Mouse (Mus musculus) thymus, postnatal 25 days (tissue): ENCODE data around the gene Pcid2.
"Not testable (repeated sequence)": the region's sequence is repeated elsewhere in the genome, so short reads cannot be mapped to it uniquely, and the experiment has no call there.

Source experiments
- DNase-seq: peaks from one replicate; pipeline ENCODE4 v3.0.0; 2022

The Pcid2 gene

DNA sequence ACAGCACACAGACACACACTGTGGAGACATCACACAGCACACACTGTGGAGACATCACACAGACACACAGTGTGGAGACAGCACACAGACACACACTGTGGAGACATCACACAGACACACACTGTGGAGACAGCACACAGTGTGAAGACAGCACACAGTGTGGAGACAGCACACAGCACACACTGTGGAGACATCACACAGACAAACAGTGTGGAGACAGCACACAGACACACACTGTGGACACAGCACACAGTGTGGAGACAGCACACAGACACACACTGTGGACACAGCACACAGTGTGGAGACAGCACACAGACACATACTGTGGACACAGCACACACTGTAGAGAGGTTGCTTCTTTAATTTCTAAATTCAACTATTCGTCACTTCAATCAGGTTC is 29.7 kb downstream of the Pcid2 start:
- DNase-seq, result not testable (repeated sequence)

DNA sequence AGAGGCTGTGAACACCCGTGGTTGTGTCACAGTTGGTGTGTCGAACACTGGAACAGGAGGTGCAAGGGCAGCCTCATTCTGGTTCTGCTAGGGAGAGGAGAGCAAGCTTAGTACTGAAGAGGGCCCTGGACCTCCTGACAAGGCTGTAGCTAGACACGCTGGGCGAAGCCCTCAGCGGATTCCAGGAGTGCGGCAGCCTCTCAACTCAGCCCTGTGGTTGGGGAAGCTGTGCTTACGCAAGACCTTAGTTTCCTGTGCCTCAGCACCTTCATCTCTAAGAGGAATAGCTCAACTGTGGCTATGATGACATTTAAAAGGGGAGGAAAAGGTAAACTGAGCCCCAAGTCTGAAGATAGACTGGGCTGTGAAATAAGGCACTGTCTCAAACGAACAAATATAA is 30.2 kb downstream of the Pcid2 start:
- DNase-seq, result no peak

DNA sequence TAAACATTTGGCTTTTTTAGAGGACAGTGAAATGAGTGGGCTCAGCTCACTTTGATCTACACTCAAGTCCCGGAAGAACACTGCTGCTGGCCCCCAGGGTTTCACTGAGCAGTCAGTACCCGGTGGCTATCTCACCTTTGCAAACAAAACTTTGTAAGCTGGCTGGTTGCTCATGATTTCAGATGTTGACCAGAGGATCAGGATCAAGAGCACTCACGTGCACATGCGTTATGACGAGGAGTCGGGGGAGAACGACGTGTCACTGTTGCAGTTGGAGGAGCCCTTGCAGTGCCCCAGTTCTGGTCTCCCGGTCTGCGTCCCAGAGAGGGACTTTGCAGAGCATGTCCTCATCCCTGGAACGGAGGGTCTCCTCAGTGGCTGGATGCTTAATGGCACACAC is 32.0 kb downstream of the Pcid2 start:
- no peak for DNase-seq

DNA sequence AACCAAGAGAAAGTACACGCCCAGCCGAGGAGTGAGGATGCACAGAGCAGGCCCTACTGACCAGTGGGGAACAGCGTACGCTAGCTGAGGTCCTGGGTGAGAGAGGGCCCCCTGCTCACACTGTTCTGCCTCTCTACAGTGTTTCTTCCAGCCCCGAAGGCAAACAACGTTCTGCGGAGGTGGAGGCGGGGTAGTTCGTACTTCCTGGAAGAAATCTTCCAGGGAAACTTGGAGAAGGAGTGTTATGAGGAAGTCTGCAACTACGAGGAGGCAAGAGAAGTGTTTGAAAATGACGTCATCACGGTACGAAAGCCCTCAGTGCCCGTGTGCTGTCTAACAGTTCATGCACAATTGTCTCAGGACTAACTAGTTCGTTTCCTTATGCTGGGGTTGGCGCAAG is 42.1 kb downstream of the Pcid2 start:
- no peak for DNase-seq

DNA sequence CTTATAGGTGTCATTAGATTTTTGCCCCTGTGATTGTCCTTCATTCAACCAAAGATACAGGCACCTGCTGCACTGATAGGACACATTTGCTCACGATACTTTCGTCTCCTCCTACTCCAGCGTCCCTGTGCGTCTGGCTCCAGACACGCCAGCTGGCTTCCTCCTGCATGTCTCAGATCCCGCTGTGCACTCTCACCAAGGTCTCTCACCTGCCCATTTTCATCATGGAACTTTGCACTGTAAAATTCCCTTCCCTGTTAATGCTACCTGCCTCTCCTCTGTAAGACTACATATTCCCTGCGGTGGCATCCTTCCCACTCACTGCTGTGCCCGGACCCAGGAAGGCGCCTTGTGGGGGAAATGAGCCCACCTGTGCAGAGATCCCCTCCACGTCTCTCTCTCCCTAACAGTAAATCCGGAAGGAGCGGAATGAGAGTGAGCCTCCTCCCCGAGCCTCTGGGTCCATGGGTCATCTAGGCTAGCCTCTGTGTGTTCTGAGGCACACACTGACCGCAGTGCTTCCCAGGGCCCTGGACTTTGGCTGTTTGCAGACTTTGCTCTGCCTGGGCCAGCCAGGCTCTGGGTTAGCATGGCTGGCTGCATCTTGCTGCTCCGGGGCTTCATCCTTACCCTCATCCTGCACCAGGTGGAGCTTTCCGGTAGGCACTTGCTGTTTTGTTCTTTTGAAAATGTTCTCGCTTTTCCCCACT is 44.7 kb downstream of the Pcid2 start, which contains the start of gene Proz:
Gene Proz, plus strand, starts transcription at position 474 of the 710 bp plus-strand sequence.
- DNase-seq, result no peak

DNA sequence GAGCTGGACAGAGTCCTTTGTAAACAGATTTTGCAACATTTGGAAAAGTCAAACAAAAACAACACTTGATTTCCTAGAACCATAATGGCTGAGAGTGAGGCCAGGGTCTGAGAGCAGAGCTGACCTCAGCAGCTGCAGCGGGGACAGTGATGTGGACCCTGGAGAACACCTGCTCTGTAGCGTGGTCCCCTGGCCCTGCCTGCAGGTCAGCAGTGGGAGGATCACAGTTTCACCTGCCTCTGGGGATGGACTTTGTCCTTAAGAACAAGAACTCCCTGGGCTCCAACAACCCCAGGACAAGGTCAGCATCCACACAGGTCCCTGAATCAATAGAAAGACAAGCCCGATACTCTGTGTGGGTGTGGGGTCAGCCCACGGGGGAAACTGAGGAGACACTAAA is 47.9 kb downstream of the Pcid2 start:
- no peak for DNase-seq

DNA sequence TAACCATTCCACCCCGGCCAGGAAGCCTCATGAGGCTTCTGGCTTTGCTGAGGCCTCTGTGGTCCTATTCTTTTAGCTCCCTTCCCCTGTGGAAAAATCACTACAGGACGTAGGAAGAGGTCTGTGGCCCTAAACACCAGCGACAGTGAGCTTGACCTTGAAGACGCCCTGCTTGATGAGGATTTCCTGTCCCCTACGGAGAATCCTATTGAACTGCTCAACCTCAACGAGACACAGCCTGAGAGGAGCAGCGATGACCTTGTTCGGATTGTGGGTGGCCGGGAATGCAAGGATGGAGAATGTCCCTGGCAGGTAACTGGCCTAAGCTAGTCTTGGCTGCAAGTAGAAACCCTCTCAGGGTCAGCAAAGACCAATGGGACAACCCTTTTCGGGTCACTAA is 54.7 kb downstream of the Pcid2 start:
- no peak for DNase-seq

DNA sequence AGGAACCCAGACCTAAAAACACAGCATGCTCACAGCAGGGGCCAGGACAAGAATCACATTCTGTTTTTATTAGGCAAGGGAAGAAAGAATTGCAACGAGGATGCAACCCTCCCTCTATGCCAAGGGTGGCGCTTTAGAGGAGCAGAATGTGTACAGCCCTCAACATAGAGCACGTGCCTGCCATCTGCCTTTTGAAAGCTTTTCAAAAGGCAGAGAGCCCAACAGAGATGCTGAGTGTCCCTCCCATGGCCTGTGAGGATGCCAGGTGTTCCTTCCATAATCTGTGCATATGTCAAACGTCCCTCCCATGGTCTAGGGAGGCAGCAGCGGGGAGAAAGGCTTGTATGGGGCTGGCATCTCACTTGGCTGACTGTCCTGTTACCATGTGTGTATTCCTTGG is 57.6 kb downstream of the Pcid2 start:
- DNase-seq, result no peak

DNA sequence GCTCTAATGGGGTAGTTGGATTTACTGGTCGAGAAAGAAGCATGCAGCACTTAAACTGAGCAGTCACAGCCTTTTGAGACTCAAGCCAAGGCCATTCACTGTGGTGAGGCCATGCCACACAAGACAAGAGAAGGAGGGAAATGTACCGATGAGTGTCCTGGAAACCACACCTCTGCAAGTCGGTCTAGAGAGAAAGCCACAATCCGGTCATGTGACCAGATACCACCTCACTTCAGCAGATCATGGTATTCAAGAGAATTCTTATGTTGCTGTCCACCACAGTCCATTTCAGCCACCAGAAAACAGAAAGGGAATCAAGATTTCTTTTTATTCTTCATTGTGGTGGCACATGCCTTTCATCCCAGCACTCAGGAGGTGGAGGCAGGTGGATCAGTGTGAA is 63.8 kb downstream of the Pcid2 start:
- no peak for DNase-seq

DNA sequence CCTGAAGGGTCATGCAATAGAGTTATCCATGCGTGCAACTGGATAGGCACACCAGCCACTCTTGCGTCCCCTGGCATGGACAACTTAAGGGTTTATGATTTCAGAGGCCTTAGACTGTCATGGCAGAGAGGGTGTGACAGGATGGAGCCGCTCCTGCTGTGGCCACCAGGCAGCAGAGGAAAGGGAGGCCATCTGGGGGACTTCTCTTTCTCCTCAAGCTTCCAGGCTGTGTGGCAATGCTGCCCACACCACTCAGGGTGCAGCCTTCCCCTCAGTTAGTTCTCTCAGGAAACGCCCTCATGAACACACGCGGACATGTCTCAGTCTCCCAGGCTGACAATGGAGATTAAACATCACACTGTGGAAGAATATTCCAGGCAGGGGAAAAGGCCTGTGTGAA is 66.2 kb downstream of the Pcid2 start:
- DNase-seq, result no peak

DNA sequence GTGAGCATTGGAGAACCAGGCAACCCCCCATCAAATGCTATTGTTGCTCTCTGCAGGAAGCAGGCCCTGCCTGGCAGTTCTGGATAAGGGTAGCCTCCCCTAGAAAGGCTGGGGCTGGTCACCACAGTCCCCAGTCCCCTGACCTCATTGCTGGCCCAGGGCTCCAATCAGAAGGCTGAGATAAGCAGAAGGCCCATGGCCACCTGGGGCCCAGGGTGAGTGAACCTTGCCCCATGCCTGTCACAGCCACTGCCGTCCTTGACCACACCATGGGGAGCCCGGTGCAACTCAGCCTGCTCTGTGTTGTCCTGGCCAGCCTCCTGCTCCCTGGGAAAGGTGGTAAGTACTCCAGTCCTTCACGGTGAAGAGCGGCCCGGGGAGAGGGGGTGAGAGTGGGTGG is 67.7 kb downstream of the Pcid2 start:
- DNase-seq, result no peak

DNA sequence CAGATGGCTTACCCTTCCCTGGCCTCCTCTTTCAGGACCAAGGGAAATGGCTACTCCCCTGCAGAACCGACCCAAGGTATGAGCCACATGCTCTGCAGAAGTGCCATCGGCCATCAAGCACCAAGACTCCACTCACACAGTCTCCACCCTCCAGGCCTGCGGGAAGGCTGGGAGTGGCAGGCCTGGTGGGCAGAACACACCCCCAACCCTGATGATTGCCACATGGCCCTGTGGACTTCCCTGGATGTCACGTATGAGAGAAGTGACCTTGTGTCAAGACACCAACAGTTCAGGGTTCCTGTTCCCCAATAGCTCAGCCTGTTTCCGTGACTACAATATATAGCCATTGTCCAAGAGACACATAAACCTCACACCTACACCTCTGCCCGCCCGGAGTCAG is 68.2 kb downstream of the Pcid2 start, which contains the start of gene F10:
Gene F10, plus strand, starts transcription at position 294 of the 400 bp plus-strand sequence.
- DNase-seq, result no peak

DNA sequence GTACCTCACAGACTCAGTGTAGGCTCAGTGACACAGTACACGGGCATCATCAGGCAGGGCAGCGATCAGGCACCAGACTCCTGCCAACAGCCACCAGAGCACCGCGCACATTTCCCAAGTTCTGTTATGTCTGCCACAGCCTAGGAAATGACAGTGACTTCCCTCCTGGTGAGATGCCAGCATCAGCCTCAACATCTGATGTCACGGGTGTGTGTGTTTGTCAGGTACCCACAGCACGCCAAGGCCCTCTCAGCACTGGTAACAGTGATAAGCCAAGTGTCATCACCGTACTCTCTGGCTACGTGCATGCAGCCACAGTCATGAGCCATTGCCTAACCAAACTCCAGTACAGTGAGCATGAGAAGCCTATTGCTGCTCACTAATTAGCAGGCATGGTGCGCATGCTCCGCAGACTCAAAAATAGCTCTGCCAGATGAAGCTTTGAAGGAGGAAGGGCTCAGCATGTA is 68.9 kb downstream of the Pcid2 start:
- DNase-seq, result no peak

DNA sequence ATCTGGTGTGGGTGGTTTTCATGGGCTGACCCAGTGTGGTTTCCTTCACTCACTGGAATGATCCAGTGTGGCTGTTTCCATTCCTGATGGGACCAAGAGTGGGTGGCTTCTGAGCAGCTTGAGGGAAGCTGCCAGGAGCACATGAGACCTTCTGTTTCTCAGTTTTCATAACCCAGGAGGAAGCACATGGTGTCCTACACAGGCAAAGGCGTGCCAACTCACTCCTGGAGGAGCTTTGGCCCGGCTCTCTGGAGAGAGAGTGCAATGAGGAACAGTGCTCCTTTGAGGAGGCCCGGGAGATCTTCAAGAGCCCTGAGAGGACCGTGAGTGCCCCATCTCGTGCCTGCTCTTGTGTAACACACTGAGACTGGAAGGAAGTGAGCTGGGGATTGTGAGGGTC is 76.8 kb downstream of the Pcid2 start:
- no peak for DNase-seq

DNA sequence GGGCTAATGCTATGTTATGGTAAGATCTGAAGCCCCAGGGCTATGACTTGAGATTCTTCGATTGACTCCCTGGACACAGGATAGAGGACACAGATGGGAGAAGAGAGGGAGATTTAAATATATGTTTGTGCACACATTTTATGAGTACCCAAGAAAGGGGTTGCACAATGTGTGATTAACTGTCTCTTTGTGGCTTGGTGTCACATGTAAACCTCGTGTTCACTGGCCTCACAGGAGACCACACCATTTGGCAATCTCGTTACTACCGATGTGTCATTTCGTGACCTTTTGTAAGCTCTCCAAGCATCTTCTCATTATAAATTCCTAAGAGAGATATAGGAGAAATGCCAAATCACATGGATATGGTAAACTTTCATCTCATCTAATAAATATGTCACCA is 77.6 kb downstream of the Pcid2 start:
- no peak for DNase-seq
